Mouse (Mus musculus): ENCODE measurements at regions not wholly inside any gene's neighbourhood (a gene's known extent, or its start where the extent isn't known, plus 50 kb on each side); places are given as distances from the start of the nearest gene placed in this dataset.
"Not testable (repeated sequence)": the region's sequence is repeated elsewhere in the genome, so short reads cannot be mapped to it uniquely, and the experiment has no call there.

GRCm38 (mm10) chr2:133850485-133850884 is 298.5 kb downstream of the Bmp2 start:
- TF ChIP-seq MYOD1 (IDR thresholded peaks at IDR 0.05; ENCODE audit: control insufficient read depth, insufficient read length, low read depth) (no peak), FOSL1 (IDR thresholded peaks at IDR 0.05; ENCODE audit: insufficient read depth, low read length, poor library complexity, severe bottlenecking) (no peak), USF1 (IDR thresholded peaks at IDR 0.05; ENCODE audit: low read depth) (no peak), MAX (IDR thresholded peaks at IDR 0.05) (no peak), MYOG (IDR thresholded peaks at IDR 0.05; ENCODE audit: control insufficient read depth, extremely low read depth, insufficient read length) (no peak), CEBPB (IDR thresholded peaks at IDR 0.05; ENCODE audit: low read depth) (no peak), CTCF (IDR thresholded peaks at IDR 0.05; ENCODE audit: control insufficient read depth, insufficient read depth, insufficient read length) (no peak)

GRCm38 (mm10) chr2:133874982-133875381 is 323.0 kb downstream of the Bmp2 start:
- not testable (repeated sequence) for H3K79me2 ChIP-seq (ENCODE audit: control insufficient read depth, insufficient read depth); H3K79me3 ChIP-seq (ENCODE audit: low read depth); H3K27me3 ChIP-seq (ENCODE audit: control insufficient read depth, insufficient read depth, insufficient read length)

More at GRCm38 (mm10) chr2:133850485-133850884, 298.5 kb downstream of the Bmp2 start:
- no peaks in the 10 kb centered on the region for H3K27me3 ChIP-seq (ENCODE audit: control insufficient read depth, insufficient read depth, insufficient read length)
- no peak overlapping the region for H3ac ChIP-seq (ENCODE audit: control insufficient read depth, insufficient read length, low read depth)
- H3K79me3 ChIP-seq (ENCODE audit: low read depth): no peaks in the 10 kb centered on the region
- H3K4me3 ChIP-seq (ENCODE audit: insufficient read depth, poor library complexity, severe bottlenecking): no peak overlapping the region
- H3K36me3 ChIP-seq (ENCODE audit: control insufficient read depth, insufficient read depth): no peaks in the 10 kb centered on the region
- H3K79me2 ChIP-seq (ENCODE audit: control insufficient read depth, insufficient read depth): no peaks in the 10 kb centered on the region

GRCm38 (mm10) chr2:133883682-133884081 is 331.7 kb downstream of the Bmp2 start:
- H3K36me3 ChIP-seq (ENCODE audit: control insufficient read depth, insufficient read depth): no peaks in the 10 kb centered on the region
- TF ChIP-seq FOSL1 (IDR thresholded peaks at IDR 0.05; ENCODE audit: insufficient read depth, low read length, poor library complexity, severe bottlenecking) (no peak), MYOD1 (IDR thresholded peaks at IDR 0.05; ENCODE audit: control insufficient read depth, insufficient read length, low read depth) (no peak), CTCF (IDR thresholded peaks at IDR 0.05; ENCODE audit: control insufficient read depth, insufficient read depth, insufficient read length) (no peak), MYOG (IDR thresholded peaks at IDR 0.05; ENCODE audit: control insufficient read depth, extremely low read depth, insufficient read length) (no peak), CEBPB (IDR thresholded peaks at IDR 0.05; ENCODE audit: low read depth) (no peak), USF1 (IDR thresholded peaks at IDR 0.05; ENCODE audit: low read depth) (no peak), MAX (IDR thresholded peaks at IDR 0.05) (no peak)
- H3K4me3 ChIP-seq (ENCODE audit: insufficient read depth, poor library complexity, severe bottlenecking): no peak overlapping the region
- no peak overlapping the region for H3ac ChIP-seq (ENCODE audit: control insufficient read depth, insufficient read length, low read depth)
- no peaks in the 10 kb centered on the region for H3K79me2 ChIP-seq (ENCODE audit: control insufficient read depth, insufficient read depth)
- H3K79me3 ChIP-seq (ENCODE audit: low read depth): no peaks in the 10 kb centered on the region
- H3K27me3 ChIP-seq (ENCODE audit: control insufficient read depth, insufficient read depth, insufficient read length): no peaks in the 10 kb centered on the region

More at GRCm38 (mm10) chr2:133874982-133875381, 323.0 kb downstream of the Bmp2 start:
- not testable (repeated sequence) for H3K36me3 ChIP-seq (ENCODE audit: control insufficient read depth, insufficient read depth); H3K4me3 ChIP-seq (ENCODE audit: insufficient read depth, poor library complexity, severe bottlenecking); H3ac ChIP-seq (ENCODE audit: control insufficient read depth, insufficient read length, low read depth)

- Histone ChIP-seq H3K79me2 (ENCODE audit: control insufficient read depth, insufficient read depth) (no peaks in the 10 kb centered on the region), H3K27me3 (ENCODE audit: control insufficient read depth, insufficient read depth, insufficient read length) (no peaks in the 10 kb centered on the region), H3K4me3 (ENCODE audit: insufficient read depth, poor library complexity, severe bottlenecking) (no peak overlapping the region), H3K36me3 (ENCODE audit: control insufficient read depth, insufficient read depth) (no peaks in the 10 kb centered on the region), H3K79me3 (ENCODE audit: low read depth) (no peaks in the 10 kb centered on the region), H3ac (ENCODE audit: control insufficient read depth, insufficient read length, low read depth) (no peak overlapping the region)
- no peak for TF ChIP-seq MYOG (IDR thresholded peaks at IDR 0.05; ENCODE audit: control insufficient read depth, extremely low read depth, insufficient read length)
- no peak for TF ChIP-seq USF1 (IDR thresholded peaks at IDR 0.05; ENCODE audit: low read depth)
- TF ChIP-seq CEBPB (IDR thresholded peaks at IDR 0.05; ENCODE audit: low read depth): no peak
- TF ChIP-seq MYOD1 (IDR thresholded peaks at IDR 0.05; ENCODE audit: control insufficient read depth, insufficient read length, low read depth): no peak
- TF ChIP-seq CTCF (IDR thresholded peaks at IDR 0.05; ENCODE audit: control insufficient read depth, insufficient read depth, insufficient read length): no peak
- TF ChIP-seq MAX (IDR thresholded peaks at IDR 0.05): no peak
- no peak for TF ChIP-seq FOSL1 (IDR thresholded peaks at IDR 0.05; ENCODE audit: insufficient read depth, low read length, poor library complexity, severe bottlenecking)
These were observed 354.3 kb downstream of the Bmp2 start for GRCm38 (mm10) chr2:133906269-133906668.

All from C2C12 (cell line).